10 mouse cellular contexts compared by ENCODE assay signal in genomic region chr2:91946836-91947235, GRCm38 (mm10). TPM values are rescaled to one million over a fixed set of nuclear protein-coding genes. Genes with fewer than 3 reads are reported as not detected.
A peak's percentile ranks its signal among the peaks of the same experiment; 100 is the strongest.
DNase-seq lines count a peak whose midpoint lies in the region; ATAC-seq and TF ChIP-seq lines count a peak whose summit lies in the region.
"Had no signal": no experiment of that assay in that cellular context is flagged by ENCODE, and none has a peak within 500 bp of the region (broad histone marks: within the 10 kb centered on the region; RNA-seq: fewer than 3 reads in every experiment).

No protein-coding gene starts in this region.

- H3K27ac ChIP-seq in hindbrain, embryonic 15.5 days (replicated peaks) = peak overlapping the region; percentile 28

- no peak for TF ChIP-seq CTCF in G1E (IDR thresholded peaks at IDR 0.05; ENCODE audit: low read depth, low read length)

- no peak for ATAC-seq in G1E (ENCODE audit: extremely low read depth, insufficient number of reproducible peaks, low FRiP score, poor library complexity, severe bottlenecking)
- ATAC-seq in hindbrain, embryonic 15.5 days (ENCODE audit: low FRiP score, low read depth) = no peak

- H3K9me3 ChIP-seq in G1E (replicated peaks) = no peaks in the 10 kb centered on the region
- H3K9me3 ChIP-seq in hindbrain, embryonic 15.5 days = no peaks in the 10 kb centered on the region
- H3K9me3 ChIP-seq: lung, embryonic 15.5 days had no signal

- peaks cover 89% of the 10 kb centered on the region for H3K4me1 ChIP-seq in G1E (ENCODE audit: insufficient read depth, low read depth, low read length)
- H3K4me1 ChIP-seq in hindbrain, embryonic 15.5 days (replicated peaks) = peaks cover 41% of the 10 kb centered on the region

- no peak overlapping the region for H3K9ac ChIP-seq in hindbrain, embryonic 15.5 days
- H3K9ac ChIP-seq: lung, embryonic 15.5 days had no signal

- H3K36me3 ChIP-seq in G1E (replicated peaks) = peaks cover 82% of the 10 kb centered on the region
- no peaks in the 10 kb centered on the region for H3K36me3 ChIP-seq in hindbrain, embryonic 15.5 days

- peak; percentile 59 for DNase-seq in gastrocnemius, postnatal 10 days
- DNase-seq in gastrocnemius, postnatal 4 days (ENCODE audit: low spot score in 2 of 2) = no peak
- no peak for DNase-seq in G1E (ENCODE audit: low spot score)
- peak; percentile 68 to 74 for DNase-seq in cerebellum, postnatal 25 days
- DNase-seq in spleen, postnatal 36 days (ENCODE audit: low spot score in 2 of 2) = no peak
- DNase-seq in lung, postnatal 4 days = no peak
- DNase-seq in layer of hippocampus, adult 9-11 months = no peak

- peak overlapping the region; percentile 77 for H3K4me3 ChIP-seq in G1E (ENCODE audit: low read depth, low read length)
- no peak overlapping the region for H3K4me3 ChIP-seq in hindbrain, embryonic 15.5 days
- H3K4me3 ChIP-seq: lung, embryonic 15.5 days had no signal

- no peak overlapping the region for H3K4me2 ChIP-seq in hindbrain, embryonic 15.5 days
- H3K4me2 ChIP-seq: lung, embryonic 15.5 days had no signal

- no peaks in the 10 kb centered on the region for H3K27me3 ChIP-seq in G1E (ENCODE audit: insufficient read depth, low read length)
- no peaks in the 10 kb centered on the region for H3K27me3 ChIP-seq in hindbrain, embryonic 15.5 days
- H3K27me3 ChIP-seq: lung, embryonic 15.5 days had no signal

- WGBS in hindbrain, embryonic 15.5 days = 56% methylated on average over 6 of the region's 6 CpGs

RNA-seq across cellular contexts. Expression of gene Gm9821, which starts 1.3 kb away (rescaled TPM):
- total RNA-seq in gastrocnemius, postnatal 10 days (2021) = not detected
- total RNA-seq in gastrocnemius, postnatal 4 days (2021) = not detected
- not detected in 2 replicates for total RNA-seq in G1E (2014; fragmentation: Nextera tagmentation)
- total RNA-seq in G1E (2017) = 1.6 and 1.8 TPM in 2 replicates
- 0.07 and 0.10 TPM in 2 replicates for polyA plus RNA-seq in G1E (2012)
- 0.30 and 0.32 TPM in 2 replicates for polyA plus RNA-seq in hindbrain, embryonic 15.5 days (2015; fragmentation: Nextera tagmentation; extraction: Ambion mirVana)

RNA-seq across cellular contexts. Expression of gene Mdk, which starts 14.7 kb away (rescaled TPM):
- 10 to 100 TPM; 43.3 to 55.2 TPM for total RNA-seq in gastrocnemius, postnatal 10 days (2021)
- total RNA-seq in gastrocnemius, postnatal 4 days (2021) = 100 to 1,000 TPM; 130 to 135 TPM
- total RNA-seq in G1E (2014; fragmentation: Nextera tagmentation) (4.5 and 4.9 TPM in 2 replicates), G1E (2017) (0.76 and 0.81 TPM in 2 replicates)
- polyA plus RNA-seq in G1E (2012) = 5.5 and 5.8 TPM in 2 replicates
- 187 and 224 TPM in 2 replicates for polyA plus RNA-seq in hindbrain, embryonic 15.5 days (2015; fragmentation: Nextera tagmentation; extraction: Ambion mirVana)

RNA-seq across cellular contexts. Expression of gene Chrm4, which starts 19.8 kb away (rescaled TPM):
- under 1 TPM in 1 of 2 experiments, not detected in 1; 0.16 TPM for total RNA-seq in gastrocnemius, postnatal 10 days (2021)
- under 1 TPM; 0.32 to 0.36 TPM for total RNA-seq in gastrocnemius, postnatal 4 days (2021)
- total RNA-seq in G1E (2014; fragmentation: Nextera tagmentation) (0.60 TPM in 1 of 2 replicates, not detected in the other), G1E (2017) (0.11 and 0.23 TPM in 2 replicates)
- polyA plus RNA-seq in G1E (2012) = 0.04 TPM in 1 of 2 replicates, not detected in the other
- 0.87 and 1.2 TPM in 2 replicates for polyA plus RNA-seq in hindbrain, embryonic 15.5 days (2015; fragmentation: Nextera tagmentation; extraction: Ambion mirVana)
- polyA plus RNA-seq: intestine, embryonic 14.5 days; lung, embryonic 15.5 days had no signal

RNA-seq across cellular contexts. Expression of gene Dgkz, which starts 28.8 kb away (rescaled TPM):
- 10 to 100 TPM; 60.5 to 84.3 TPM for total RNA-seq in gastrocnemius, postnatal 10 days (2021)
- total RNA-seq in gastrocnemius, postnatal 4 days (2021) = 100 to 1,000 TPM in 1 of 2 experiments, 10 to 100 TPM in 1; 96.0 to 121 TPM
- total RNA-seq in G1E (2014; fragmentation: Nextera tagmentation) (290 and 308 TPM in 2 replicates), G1E (2017) (115 and 146 TPM in 2 replicates)
- polyA plus RNA-seq in G1E (2012) = 403 and 416 TPM in 2 replicates
- polyA plus RNA-seq in hindbrain, embryonic 15.5 days (2015; fragmentation: Nextera tagmentation; extraction: Ambion mirVana) = 32.4 and 40.9 TPM in 2 replicates

Comparison
In these comparisons a context has a peak if more than half of its experiments do, and no peak if none do; other contexts are left out.
1. DNase-seq: peak in gastrocnemius, postnatal 10 days (single experiment) and cerebellum, postnatal 25 days (2 of 2); none in gastrocnemius, postnatal 4 days (0 of 2), G1E (single experiment), spleen, postnatal 36 days (0 of 2), lung, postnatal 4 days (0 of 2) and layer of hippocampus, adult 9-11 months (single experiment).
2. RNA of gene Mdk, which starts 14.7 kb away (total RNA-seq): 130 to 135 TPM in gastrocnemius, postnatal 4 days and 43.3 to 55.2 TPM in gastrocnemius, postnatal 10 days; 0.76 to 4.9 TPM in G1E; every median in the first group is over 4 times any median in the second.